Mouse (Mus musculus): ENCODE results near the gene Rps24. TPM values are rescaled to one million over a fixed set of nuclear protein-coding genes. Genes with fewer than 3 reads are reported as not detected.

Gene Rps24
- total RNA-seq, 2 experiments from 2014 or later: 700 to 838 TPM

DNA sequence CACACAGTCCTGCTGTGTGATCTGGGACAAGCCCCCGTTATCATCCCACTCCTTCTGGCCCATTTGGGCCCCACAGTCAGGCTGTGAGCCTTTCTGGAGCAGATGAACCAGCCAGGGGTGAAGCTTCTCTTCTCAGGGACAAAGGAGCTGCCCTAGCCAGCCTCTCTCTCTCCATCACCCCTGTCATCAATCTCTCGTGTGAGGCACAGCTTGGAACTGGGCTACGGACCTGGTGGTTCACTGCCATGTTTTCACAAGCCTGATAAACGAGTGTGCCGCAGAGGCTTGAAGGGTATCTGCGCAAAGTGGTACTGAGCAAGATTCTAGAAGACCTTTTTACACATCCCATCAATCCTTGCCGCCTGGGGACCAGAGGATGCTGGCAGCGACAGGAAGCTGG lies 34.7 kb downstream of the Rps24 start:
- intact Hi-C loops (cut with DNase I): no loop called here
- no peak for DNase-seq
- TF ChIP-seq CTCF (IDR thresholded peaks at IDR 0.05): no peak

GRCm38 (mm10) chr14:24525137-24525536 lies 38.2 kb downstream of the Rps24 start:
- Histone ChIP-seq H3K27ac (no peak overlapping the region), H3K4me3 (no peak overlapping the region)
- no peak for TF ChIP-seq CTCF (IDR thresholded peaks at IDR 0.05)
- intact Hi-C loops (cut with DNase I): no loop called here
- DNase-seq: no peak

More for the DNA sequence above, 34.7 kb downstream of the Rps24 start:
- Histone ChIP-seq H3K27ac (no peak overlapping the region), H3K4me3 (no peak overlapping the region)

- H3K4me3 ChIP-seq: no peak overlapping the region
- no peak overlapping the region for H3K27ac ChIP-seq
- TF ChIP-seq CTCF (IDR thresholded peaks at IDR 0.05): no peak
- intact Hi-C loops (cut with DNase I): no loop called here
- no peak for DNase-seq
These were observed 38.9 kb downstream of the Rps24 start for GRCm38 (mm10) chr14:24525677-24526415.

GRCm38 (mm10) chr14:24526440-24526839 lies 39.5 kb downstream of the Rps24 start:
- intact Hi-C loops (cut with DNase I): no loop called here
- no peak for DNase-seq
- Histone ChIP-seq H3K4me3 (no peak overlapping the region), H3K27ac (no peak overlapping the region)
- no peak for TF ChIP-seq CTCF (IDR thresholded peaks at IDR 0.05)

DNA sequence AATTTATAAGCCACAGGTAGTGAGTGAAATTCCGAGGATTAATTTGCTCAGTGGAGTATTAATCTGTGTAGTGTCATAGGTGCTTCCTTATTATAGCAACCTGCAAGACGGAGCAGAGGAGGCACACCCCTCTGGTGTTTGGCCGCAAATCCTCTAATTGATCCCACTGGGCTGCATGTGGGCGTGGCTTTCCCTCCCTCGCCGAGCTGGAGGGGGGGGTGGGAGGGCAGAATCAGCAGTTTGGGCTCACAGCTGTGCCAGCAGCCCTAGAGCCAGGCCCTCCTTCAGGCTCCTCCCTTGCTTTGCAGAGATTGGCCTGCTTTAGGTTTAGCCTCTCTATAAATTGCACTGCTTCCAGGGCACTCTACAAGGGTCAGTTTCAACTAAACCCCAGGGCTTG lies 43.3 kb downstream of the Rps24 start:
- TF ChIP-seq CTCF (IDR thresholded peaks at IDR 0.05): no peak
- peak; percentile 34 for DNase-seq
- H3K27ac ChIP-seq: no peak overlapping the region
- intact Hi-C loops (cut with DNase I): no loop called here
- no peak overlapping the region; the same call in 1 of the 2 replicates for H3K4me3 ChIP-seq

DNA sequence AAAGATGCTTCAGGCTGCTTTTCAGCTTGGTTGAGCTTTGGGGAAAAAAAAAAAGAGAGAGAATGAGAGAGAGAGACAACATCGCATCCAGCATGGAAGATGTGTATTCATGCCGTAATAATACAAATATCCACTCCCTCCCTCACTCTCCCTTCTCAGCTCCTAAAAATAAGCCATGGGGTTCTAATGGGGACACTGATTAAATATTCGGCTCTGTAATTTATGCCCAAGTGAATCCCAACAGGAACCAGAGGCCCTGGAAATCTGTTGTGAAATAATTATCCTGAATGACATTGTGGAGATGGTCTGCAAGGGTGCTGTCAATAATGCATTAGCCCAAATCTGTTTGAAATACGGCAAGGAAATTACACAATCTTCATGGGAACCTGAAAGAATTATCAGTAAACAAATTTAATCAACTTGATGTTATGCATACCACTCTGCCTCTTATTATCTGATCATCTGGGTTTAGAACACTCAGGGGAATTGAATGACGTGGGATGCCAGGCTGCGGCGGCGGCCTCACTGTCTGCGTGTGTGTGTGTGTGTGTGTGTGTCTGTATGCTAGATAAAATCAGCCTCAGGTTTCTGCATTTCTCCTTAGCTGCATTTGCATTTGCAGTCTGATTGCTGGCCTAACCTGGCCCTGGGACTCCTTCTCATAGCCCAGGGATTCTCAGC lies 48.1 kb downstream of the Rps24 start:
- no peak overlapping the region for H3K4me3 ChIP-seq
- TF ChIP-seq CTCF (IDR thresholded peaks at IDR 0.05): no peak
- intact Hi-C loops (cut with DNase I): no loop called here

GRCm38 (mm10) chr14:24542901-24543300 lies 56.0 kb downstream of the Rps24 start:
- H3K4me3 ChIP-seq: no peak overlapping the region
- DNase-seq: no peak
- intact Hi-C loops (cut with DNase I): loop anchor here (5.0 kb wide), 1 partner anchor 41 kb away; no protein-coding TSS in a partner anchor
- no peak for TF ChIP-seq CTCF (IDR thresholded peaks at IDR 0.05)
- H3K27ac ChIP-seq: no peak overlapping the region

More for the DNA sequence above, 48.1 kb downstream of the Rps24 start:
- no peak overlapping the region for H3K27ac ChIP-seq
- DNase-seq: no peak

DNA sequence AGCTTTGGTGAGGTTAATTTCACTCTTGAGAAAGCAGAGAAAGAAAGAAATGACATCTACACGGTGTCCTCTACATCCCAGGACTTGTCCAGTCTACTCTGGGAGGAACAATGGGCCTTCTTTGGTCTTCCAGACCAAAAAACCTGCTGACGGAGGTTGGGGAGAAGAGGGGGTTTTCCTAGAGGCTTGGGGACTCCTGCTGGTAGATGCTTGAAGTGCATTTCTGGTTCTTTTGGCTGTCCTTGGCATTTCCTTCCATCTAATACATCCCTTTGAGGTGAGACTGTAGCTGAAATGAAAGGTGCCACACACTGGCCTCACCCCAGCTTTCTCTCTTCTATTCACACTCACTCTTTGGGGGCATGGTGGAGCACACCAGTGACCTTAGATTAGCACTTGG lies 57.1 kb downstream of the Rps24 start:
- peak; percentile 58 for TF ChIP-seq CTCF (IDR thresholded peaks at IDR 0.05)
- intact Hi-C loops (cut with DNase I): loop anchor here (5.0 kb wide), 1 partner anchor 42 kb away; no protein-coding TSS in a partner anchor
- no peak overlapping the region for H3K27ac ChIP-seq
- H3K4me3 ChIP-seq: no peak overlapping the region
- peak; percentile 27 for DNase-seq

Other genes starting within 250 kb of the Rps24 start
- 1 to 10 TPM; 5.5 to 7.8 TPM for gene Dlg5, start 241.2 kb upstream of the Rps24 start, total RNA-seq (2021)
- not detected for gene E330034G19Rik, start 193.9 kb upstream of the Rps24 start, total RNA-seq (2021)
- gene Polr3a, start 67 bp upstream of the Rps24 start, total RNA-seq (2021): 1 to 10 TPM; 8.7 TPM

Data from gastrocnemius, adult 2 months (tissue).